Mouse (Mus musculus) mouse embryonic stem cell (cell line): Measurements from ENCODE around the gene Galnt3.

Experiments
- in situ Hi-C, 2 experiments: fragments of 300-500 bp; cut with MboI; formaldehyde crosslinking; loops; 1 replicate in 1 of 2; 3 replicates in 1 of 2; pipeline ENCODE4 v1.14.3; 2019 to 2020; ENCODE audit warnings: low sequenced_read_pairs in 2 of 2, low pct_unique_long_range_greater_than_20kb in 1 of 2, mixed read lengths in 1 of 2; ENCODE audit not compliant: unreplicated experiment in 1 of 2

The Galnt3 gene

DNA sequence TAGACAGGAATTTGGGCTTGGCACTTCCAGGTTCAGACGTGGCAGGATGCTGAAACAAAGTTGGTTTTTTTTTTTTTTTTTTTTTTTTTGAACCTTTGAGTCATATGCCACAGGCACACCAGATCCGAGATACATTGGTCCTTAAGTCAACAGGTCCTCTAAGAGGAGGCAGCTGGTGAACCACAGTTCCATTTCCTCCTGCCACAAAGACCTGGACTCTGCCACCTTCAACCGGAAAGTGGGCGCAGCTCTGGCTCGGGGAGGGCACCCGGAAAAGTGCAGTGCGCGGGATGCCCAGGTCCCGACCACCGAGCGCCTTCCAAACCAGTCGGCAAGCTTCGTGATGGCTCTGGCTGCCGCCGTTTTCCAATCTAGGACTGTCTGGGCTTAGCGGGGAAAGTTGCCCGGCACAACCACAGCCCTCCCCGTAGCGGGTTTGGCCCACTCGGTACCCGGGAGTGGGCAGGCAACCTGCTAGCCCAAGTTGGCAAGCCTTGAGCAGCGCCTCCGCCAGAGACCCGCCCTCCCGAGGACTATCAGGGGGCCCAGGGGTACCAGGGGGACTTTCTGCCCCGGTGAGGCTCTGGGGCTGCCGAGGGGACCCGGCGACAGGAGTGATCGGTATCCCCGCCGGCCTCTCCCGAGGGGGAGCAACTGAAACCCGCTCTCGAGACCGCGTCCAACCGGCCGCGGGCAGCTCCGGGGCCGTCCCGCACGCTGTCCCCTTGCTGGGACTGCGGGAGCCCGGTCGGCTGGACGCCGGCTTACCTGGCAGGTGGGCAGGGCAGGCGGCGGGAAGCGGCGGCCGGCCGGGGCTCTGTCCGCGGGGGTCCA lies 821 bp downstream of the Galnt3 start:
- in situ Hi-C loops = no loop called here

DNA sequence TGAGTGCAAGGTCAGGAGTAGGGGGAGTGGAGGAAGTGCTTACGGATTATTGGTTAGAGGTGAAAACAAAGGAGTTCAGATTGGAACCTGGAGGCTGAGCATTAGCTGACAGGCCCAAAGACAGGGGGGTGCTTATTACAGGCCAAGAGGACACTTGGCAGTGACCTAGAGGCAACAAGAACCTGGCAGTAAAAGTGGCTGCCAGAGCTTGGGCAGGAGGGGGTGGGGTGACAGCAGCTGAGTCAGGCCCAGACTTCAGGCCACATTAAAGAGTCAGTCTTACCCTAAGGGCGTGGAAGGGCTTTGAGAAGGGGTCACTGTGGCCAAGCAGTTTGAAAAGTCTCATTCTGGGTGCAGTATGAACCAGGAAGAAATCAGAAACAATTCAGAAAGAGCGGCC lies 7.1 kb downstream of the Galnt3 start:
- in situ Hi-C loops = no loop called here

DNA sequence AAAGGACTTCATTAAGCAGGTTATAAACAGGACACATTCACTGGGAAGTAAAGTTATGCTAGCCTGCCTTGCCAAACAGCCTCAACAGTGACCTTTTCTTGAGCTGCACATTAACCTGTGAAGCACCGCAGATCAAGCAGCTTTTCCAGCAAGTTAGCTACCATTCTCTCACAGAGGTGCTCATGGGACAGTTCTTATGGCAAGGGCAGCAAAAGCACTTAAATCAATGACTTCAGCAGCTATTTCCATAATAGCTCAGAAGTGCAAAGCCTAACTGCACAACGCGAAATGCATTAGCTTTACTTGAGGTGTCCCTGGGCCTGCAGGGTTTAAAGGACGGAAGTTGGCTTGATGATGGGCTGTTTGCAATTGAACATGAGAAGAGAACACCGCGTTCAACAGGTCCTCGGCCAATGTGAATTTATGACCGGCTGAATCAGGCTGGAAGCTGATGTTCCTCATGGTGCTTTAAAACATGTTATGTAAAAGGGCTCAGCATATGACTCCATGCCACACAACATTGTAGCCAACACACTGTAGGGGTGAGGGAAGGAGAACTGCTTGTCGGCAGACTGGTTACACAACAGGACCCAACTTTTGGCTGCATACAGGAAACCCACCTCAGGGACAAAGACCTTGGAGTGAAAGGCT lies 16.8 kb downstream of the Galnt3 start:
- in situ Hi-C loops = no loop called here

DNA sequence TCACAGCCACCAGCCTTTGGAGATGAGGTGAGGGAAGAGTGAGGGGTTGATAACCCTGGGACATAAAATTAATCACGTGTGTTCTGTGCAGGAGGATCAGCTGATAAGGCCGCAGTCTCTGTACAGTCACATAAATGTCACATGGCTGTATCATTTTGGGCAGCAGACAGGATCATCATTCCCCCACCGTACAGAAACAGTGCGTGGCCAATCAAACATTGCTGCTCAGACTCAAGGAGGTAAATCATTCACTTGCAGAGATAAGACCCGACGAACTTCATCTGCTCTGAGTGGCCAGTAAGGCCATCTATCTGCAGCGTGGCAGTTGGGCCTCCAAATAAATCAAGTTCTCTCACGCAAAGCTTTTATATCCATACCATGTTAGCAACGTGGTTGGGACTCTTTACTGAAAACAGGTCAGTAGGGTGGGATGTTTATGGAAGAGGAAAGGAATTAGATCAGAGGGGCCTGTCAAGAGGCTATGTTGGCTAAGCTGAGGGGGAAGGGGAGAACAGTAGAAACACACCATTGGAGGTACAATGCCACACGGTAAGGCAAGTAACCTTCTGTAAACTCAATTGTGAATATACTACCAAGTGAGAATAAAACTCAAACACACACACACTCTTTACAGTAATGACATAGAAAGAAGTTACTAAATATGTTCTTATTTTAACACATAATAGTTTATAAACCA lies 20.9 kb downstream of the Galnt3 start:
- in situ Hi-C loops = no loop called here

DNA sequence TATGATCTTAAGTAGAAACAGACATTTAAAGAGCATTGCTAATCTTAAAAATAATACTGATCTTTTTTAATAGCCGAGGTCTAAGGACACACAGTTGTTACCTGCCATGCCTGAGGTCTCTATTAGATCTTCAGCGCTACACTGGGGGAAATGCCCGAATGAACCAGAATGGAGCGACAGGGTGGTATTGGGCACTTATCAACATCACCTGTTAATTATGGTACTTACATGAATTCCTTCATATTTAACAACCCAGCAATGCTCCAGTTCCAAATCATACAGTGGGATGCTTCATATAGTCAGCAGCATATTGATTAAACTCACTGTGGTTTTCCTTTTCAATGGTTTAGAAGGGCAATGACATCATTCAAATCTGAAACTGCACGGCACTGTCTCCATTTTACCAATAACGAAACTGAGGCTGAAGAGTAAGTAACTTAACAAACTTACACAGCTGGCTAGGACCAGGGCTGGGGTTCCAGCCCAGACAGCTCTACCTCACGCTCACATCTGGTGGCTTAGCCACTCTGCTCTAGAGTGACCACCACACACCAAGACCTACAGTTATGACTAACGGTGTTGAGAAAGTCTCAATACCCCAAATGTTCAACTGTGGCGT lies 23.0 kb downstream of the Galnt3 start:
- in situ Hi-C loops = no loop called here

DNA sequence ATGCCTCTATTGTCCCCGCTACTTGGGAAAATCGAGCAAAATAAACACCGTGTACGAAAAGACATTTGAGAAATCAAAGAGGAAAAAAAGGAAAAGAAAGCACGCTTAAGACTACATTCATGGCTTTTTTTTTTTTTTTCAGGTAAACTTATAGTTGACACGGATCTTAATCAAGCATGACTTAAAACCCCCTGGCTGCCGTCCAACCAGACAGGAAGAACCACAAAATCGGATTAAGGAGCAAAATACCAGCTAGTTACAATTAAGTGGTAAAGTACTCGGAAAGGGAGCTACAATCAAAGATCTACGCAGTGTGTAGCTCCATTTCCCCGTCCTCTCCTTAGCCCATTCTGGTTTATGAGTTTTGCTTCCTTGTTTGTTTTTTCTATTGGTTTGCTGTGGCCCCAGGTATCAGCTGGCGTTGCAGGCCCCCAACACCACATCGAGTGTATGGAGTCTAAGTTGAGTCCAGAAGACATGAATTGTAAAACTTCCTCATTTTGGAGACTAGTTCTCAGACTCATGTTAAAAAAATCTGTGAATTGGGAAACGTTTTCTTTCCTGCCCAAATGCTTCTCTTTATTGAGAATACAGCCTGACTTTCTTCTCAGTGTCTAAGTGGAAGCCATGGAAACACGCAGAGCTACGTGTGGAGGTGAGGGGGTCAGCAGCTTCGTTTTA lies 24.0 kb downstream of the Galnt3 start:
- in situ Hi-C loops = no loop called here

DNA sequence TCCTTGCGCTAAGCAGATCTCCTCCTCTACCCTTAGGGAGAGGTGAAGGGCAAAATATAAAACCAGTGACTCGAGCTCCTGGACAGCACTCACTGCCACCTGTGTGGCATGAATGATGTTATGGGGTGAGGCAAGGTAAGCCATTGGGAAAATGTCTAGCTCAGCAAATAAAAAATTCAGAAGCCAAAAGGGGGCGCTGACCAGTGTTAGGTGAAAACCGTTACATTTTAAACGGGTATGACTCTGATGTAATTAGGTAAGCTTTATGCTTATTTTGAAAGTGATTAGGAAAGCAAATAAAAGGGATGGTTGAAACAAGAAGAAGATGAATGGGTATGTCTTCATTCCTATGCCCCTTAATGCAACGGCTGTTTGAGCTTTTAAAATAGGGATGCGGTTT lies 24.6 kb downstream of the Galnt3 start:
- in situ Hi-C loops = no loop called here

DNA sequence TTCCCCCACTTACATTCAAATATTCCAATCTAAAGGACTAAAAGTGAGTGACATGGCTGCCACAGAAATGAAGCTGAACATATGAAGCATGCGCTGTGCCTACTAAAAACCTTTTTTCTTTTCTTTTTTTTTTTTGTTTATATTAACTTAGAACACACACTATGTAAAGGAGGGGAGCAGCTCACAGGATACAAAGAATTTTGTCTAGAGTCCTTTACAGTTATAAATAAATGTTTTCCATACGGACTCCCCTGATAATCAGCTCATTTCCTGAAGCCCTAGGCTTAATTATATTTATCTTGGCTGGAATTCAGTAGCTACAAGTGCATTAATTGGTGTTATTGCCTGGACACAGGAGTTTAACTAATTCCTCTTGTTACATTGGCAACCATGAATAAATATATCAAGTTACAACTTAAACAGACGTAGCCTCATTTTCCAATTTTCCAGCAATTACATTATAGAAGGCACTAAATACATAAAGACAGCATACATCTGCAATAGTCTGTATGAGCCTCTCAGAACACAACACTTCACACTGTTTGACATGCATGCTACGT lies 30.1 kb downstream of the Galnt3 start:
- in situ Hi-C loops = no loop called here

DNA sequence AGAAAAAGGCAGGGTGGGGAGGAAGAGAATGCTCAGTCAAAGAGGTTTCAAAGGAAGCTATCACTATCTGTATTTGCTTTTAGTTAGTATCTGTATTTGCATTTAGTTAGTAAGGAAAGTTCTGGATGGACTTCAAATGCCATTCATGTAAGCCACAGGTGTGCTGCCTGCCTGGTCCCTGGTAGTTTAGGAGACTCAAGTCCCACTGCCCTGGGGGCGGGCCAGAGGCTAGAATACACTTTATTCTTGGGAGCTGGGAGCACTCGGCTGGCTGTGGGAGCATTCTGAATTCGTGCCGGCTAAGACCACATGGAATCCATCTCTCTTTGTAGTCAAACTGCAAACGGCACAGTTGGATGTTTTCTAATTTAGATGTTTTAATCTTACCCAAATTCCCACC lies 33.5 kb downstream of the Galnt3 start:
- in situ Hi-C loops = no loop called here

DNA sequence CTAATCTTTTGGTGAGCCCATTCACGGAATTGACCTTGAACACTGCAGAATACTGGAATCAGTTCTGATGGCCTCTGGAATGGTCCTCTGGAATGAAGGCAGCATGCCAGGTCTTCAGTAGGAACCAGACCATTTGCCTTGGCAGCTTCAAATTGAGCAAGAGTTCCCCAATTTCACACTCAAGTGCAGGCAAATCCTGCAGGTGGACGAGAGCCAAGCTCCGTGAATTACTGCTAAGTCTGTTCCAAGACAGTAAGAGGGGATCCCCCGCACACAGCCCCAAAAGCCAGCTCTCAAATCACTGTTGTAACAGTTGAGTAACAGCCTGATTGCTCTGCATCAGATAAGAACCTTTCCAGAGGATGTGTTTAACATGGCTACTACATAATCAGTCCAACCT lies 42.9 kb downstream of the Galnt3 start:
- in situ Hi-C loops = no loop called here

DNA sequence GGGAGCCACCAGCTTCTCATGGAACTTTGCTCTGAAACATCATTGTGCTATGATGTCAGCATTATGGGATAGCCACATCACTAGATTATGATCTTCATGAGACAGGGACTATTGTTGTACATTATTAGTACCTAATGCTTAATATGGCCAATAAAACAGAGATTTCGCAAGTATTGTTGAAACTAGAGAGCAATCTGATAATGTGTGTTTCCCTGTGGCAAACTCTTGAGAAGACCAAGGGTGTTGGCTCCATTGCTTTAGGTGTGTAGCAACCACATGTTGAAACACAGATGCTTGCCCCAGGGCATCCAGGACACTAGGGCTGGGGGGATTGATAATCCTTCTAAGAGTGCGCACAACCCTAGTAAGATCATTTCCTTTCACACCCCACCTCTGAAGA lies 44.1 kb downstream of the Galnt3 start:
- in situ Hi-C loops = no loop called here

DNA sequence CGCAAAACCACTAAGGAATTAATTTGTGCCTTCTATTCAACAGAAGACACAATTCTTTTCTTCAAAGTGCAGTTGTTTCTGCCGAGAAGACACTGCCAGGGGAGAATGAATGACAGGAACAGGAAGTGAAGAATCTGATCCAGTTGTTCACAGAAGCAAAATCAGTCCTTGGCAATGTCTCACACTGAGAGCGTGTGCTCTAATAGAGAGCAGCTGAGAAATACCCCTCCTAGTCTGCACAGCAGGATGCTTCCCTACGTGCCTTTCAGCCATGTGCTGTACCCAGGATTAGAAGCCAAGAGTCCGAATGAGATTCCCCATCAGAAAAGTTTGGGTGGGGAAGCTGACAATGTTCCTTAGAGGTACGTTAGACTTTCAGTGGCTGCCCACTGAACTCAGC lies 55.3 kb downstream of the Galnt3 start:
- in situ Hi-C loops = no loop called here

DNA sequence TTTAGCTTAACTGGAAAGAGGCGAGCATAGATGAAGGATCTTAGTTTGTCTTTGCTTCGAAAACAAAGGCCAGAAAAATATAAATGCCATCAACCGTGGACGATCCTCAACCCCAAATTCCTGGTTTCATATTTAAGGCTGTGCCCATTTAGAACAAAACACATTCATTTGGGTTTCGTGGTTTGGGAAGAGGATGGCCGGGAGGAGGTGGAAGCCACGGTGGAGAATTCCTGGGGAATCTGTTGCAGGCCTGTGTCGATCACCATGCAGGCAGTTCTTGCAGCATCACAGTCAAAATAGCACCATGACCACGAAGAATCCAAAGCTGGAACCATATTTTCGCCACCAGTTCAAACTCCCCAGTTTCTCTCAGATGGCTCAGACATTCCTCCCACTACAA lies 61.5 kb downstream of the Galnt3 start:
- in situ Hi-C loops = no loop called here

DNA sequence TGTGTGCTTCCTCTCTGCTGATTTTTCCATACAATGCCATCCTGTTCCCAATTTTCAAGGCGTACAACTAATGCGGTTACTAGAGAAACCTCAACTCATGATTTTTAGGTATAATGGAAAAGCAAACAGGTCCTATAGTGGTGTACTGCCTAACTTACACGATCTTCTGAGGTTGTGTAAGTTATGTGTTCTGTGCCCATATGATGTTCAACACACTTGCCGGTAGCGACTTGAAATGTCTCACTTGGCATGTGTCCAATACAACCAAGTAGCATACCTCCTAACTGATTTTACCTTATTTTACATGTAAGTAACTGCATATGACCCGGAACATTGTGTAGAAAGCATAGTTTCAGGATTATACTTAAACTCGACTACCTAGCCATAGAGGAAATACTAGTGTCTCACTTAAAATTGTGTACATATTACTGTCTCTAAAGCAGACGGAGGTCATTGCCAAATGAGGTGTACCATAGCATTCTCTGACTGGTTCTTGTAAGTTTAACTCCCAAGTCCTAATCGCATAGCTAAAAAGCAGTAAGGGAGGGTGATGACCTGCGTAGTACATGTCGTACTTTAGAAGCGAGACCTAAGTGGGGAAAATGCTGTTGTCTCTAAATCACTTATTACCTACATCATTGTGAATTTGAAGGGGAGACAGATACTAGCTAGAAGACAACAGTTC lies 80.2 kb downstream of the Galnt3 start:
- in situ Hi-C loops = loop anchor here in 1 of 2 experiments (25.0 kb wide), 1 partner anchor 257 kb away; no protein-coding TSS in a partner anchor

DNA sequence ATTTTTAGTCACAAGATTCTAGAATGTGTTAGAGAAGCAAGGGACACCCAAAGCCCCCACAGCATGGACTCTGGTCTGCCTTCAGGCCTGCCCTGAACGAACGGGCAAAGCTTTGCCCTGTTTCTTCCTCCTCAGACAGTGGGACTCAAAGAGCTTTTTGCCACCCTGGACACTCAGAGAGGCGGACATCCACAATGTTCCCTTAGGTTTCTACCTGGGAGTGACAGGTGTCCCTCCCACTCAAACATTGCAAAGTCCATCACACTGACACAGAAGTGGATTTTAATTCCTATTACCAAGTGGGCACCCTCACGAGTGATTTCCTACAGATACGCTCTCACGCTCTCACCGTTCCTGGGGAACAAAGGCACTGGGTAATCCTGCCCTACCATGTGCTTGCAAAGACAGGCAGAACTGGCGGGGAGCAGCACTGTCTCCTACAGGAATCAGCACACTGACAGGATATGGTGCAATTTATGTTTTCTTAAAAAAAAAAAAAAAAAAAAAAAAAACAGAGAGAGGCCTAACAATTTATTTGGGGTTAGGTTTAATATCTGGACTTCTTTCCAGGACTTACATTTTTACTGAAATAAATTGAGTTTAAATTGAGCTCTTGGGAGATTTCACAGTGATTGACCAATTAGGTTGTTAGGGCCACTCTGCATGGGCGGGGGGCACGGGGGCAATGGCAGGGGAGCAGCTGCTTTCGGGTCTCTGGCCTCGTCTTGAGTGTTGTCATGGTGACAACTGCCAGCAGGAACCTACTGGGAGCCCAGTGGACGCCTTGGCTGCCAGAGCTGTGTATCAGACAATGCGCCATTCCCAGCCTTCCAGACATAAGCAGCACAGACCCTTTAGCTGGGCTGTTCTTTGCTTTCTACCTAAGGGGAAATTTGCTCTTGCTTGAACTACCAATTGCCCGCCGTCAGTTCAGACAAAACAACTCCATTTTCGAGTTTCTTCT lies 81.1 kb downstream of the Galnt3 start:
- in situ Hi-C loops = loop anchor here in 1 of 2 experiments (25.0 kb wide), 1 partner anchor 256 kb away; no protein-coding TSS in a partner anchor

DNA sequence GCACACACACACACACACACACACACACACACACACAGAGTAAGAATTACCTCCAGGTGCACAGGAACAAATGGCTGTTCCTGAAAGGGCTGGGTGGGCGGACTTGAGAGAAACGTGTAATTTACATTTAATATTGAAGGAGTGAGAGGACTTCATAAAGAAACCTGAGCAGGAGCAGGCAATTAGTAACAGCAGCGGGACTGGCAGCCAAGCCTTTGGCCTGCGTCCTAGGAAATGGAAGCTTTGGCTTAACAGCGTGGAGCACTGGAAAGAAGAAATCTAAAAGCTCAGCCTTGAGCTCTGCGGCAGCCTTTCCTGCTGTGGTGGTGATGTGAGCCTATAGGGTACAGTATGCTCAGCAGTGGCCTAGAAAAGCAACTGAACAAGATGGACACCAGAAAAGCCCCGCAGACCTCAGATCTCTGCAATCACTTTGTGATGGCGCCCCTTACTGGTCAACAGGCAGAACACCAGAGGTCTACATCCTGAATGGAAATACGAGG lies 82.8 kb downstream of the Galnt3 start:
- in situ Hi-C loops = loop anchor here in 1 of 2 experiments (25.0 kb wide), 1 partner anchor 255 kb away; no protein-coding TSS in a partner anchor
